Mouse (Mus musculus) kidney, adult 2 months (tissue): Measurements from ENCODE around the gene Asic1. TPM values are rescaled to one million over a fixed set of nuclear protein-coding genes. Genes with fewer than 3 reads are reported as not detected.

ENCODE experiments used
- DNase-seq: peaks from one replicate; pipeline ENCODE4 v3.0.0; 2021
- H3K27ac ChIP-seq: fragments of 200-500 bp; 2 replicates; pipeline ENCODE4 v1.5.1; 2012; ENCODE audit warnings: low read depth, low read length, control low read depth, inconsistent platforms; ENCODE audit not compliant: insufficient read depth
- H3K27me3 ChIP-seq: fragments of 200-500 bp; replicated peaks from 2 replicates; pipeline ENCODE4 v1.6.1; 2012; ENCODE audit warnings: mild to moderate bottlenecking, moderate library complexity, low read length, inconsistent platforms; ENCODE audit not compliant: control insufficient read depth, insufficient read depth
- H3K36me3 ChIP-seq: fragments of 200-500 bp; 2 replicates; pipeline ENCODE4 v1.6.1; 2012; ENCODE audit warnings: mild to moderate bottlenecking, moderate library complexity, low read length, inconsistent platforms; ENCODE audit not compliant: control insufficient read depth, insufficient read depth
- H3K4me1 ChIP-seq: fragments of 200-500 bp; 2 replicates; pipeline ENCODE4 v1.6.1; 2011; ENCODE audit warnings: low read length; ENCODE audit not compliant: control insufficient read depth, insufficient read depth
- H3K4me3 ChIP-seq: fragments of 200-500 bp; 2 replicates; pipeline ENCODE4 v1.5.1; 2011; ENCODE audit warnings: mild to moderate bottlenecking, low read depth, low read length, control low read depth; ENCODE audit not compliant: insufficient read depth
- CTCF ChIP-seq: fragments of 200-500 bp; conservative IDR thresholded peaks from 2 replicates; pipeline ENCODE4 v1.5.1; 2011; ENCODE audit warnings: low read depth, mild to moderate bottlenecking, control low read depth, low read length, moderate library complexity, mixed read lengths; ENCODE audit not compliant: insufficient read depth, insufficient read length
- POLR2A ChIP-seq: fragments of 200-500 bp; IDR thresholded peaks from one replicate; pipeline ENCODE4 v1.6.1; 2011; ENCODE audit warnings: low read depth, low read length, control low read depth
- WGBS: fragments of 180-500 bp; shearing (Covaris S2); methylation state at CpG from one replicate; pipeline ENCODE4 v1.1.7; 2018; 5-methylcytosine and 5-hydroxymethylcytosine counted together
- polyA plus RNA-seq: library from polyadenylated mRNA; depleted of rRNA; stranded (reverse); fragments of >200 nt; gene quantifications from 2 replicates; pipeline ENCODE4 v1.2.3, GENCODE M21; 2012

The Asic1 gene
- polyA plus RNA-seq, 1 experiment, result 0.34 TPM

DNA sequence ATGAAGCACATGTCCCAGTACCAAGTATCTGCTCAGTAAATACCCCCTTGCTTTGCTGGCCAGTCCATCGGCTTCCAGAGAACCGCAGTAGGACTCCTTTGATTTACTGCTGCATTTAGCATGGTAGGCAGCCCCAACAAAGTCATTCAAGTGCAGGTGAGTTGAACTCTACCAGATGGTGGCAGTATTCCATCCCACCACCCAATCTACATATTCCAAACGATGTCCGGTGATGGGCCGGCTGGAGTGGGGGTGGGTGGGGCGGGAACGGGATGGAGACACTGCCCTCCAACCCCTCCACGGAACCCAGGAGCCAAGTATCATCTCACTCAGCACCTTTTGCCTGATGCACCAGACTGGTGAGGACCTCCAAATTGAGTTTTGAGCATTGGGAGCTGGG, 16.9 kb upstream of the Asic1 start:
- peak; percentile 17 for DNase-seq
- Histone ChIP-seq H3K4me3 (no peak overlapping the region), H3K36me3 (no peaks in the 10 kb centered on the region), H3K27me3 (no peaks in the 10 kb centered on the region), H3K27ac (no peak overlapping the region), H3K4me1 (no peaks in the 10 kb centered on the region)
- WGBS, result 14% methylated on average over 8 of the region's 8 CpGs
- TF ChIP-seq POLR2A, result no peak
- no peak for TF ChIP-seq CTCF

DNA sequence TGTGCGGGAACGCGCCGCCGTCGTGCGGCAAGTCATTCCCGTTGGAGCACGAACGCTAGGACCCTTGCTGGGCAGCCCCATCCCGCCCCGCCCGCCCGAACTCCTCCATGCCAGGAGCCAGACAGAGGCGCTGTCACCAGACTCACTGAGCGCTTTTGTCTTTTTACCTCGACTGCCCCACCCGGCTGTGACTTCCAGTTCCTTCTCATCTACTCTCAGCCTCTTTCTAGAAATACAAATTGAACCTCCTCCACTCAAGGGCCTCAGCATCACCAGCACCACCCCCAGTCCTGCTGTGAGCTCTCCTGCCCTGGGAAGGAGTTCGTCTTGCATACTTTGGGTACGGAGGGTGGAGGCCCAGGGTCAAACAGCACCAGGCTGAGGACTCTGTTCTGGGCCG, 16.3 kb upstream of the Asic1 start:
- TF ChIP-seq POLR2A (no peak), CTCF (no peak)
- no peak overlapping the region for H3K4me3 ChIP-seq
- 23% methylated on average over 21 of the region's 21 CpGs for WGBS
- H3K4me1 ChIP-seq, result no peaks in the 10 kb centered on the region
- DNase-seq, result no peak
- H3K27me3 ChIP-seq, result no peaks in the 10 kb centered on the region
- no peak overlapping the region for H3K27ac ChIP-seq
- H3K36me3 ChIP-seq, result no peaks in the 10 kb centered on the region

DNA sequence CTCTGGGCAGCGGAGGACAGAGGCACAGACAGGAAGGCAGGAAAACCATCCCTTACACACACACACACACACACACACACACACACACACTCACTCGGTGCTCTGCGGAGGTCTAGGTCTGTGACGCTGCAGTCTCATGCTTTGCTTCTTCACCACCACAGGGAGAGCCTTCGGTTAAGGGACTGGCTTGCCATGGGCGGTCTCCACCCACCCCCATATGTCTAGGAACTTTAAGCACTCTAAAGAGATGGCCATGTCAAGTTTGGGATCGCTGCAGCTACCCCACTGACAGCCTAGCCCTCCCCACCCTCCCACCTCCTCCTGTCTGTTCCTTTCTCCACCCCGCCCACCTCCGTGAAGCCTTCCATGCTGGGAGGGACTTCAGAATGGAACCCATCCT, 14.2 kb upstream of the Asic1 start:
- H3K27me3 ChIP-seq, result no peaks in the 10 kb centered on the region
- no peaks in the 10 kb centered on the region for H3K36me3 ChIP-seq
- no peaks in the 10 kb centered on the region for H3K4me1 ChIP-seq
- no peak for DNase-seq
- WGBS, result 62% methylated on average over 9 of the region's 9 CpGs
- TF ChIP-seq CTCF, result no peak
- no peak overlapping the region for H3K4me3 ChIP-seq
- no peak overlapping the region for H3K27ac ChIP-seq

DNA sequence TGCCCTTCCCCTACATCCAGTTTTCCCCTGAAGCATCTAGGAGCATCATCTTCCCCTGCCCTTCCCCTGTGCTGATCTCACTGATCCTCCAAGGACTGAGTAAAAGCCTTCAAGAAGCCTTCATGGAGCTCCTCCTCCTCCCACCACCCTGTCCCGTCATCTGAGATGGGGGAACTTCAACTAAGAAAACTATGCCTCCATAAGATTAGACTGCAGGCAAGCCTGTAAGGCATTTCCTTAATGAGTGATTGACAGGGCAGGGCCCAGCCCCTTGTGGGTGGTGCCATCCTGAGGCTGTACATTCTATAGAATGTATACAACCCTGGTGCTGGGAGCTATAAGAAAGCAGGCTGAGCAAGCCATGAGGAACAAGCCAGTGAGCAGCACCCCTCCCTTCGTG, 11.7 kb upstream of the Asic1 start:
- WGBS, result 75% methylated on average over 2 of the region's 2 CpGs
- Histone ChIP-seq H3K27ac (no peak overlapping the region), H3K36me3 (no peaks in the 10 kb centered on the region), H3K4me3 (no peak overlapping the region), H3K4me1 (no peaks in the 10 kb centered on the region), H3K27me3 (no peaks in the 10 kb centered on the region)
- DNase-seq, result no peak
- TF ChIP-seq CTCF (no peak), POLR2A (no peak)

DNA sequence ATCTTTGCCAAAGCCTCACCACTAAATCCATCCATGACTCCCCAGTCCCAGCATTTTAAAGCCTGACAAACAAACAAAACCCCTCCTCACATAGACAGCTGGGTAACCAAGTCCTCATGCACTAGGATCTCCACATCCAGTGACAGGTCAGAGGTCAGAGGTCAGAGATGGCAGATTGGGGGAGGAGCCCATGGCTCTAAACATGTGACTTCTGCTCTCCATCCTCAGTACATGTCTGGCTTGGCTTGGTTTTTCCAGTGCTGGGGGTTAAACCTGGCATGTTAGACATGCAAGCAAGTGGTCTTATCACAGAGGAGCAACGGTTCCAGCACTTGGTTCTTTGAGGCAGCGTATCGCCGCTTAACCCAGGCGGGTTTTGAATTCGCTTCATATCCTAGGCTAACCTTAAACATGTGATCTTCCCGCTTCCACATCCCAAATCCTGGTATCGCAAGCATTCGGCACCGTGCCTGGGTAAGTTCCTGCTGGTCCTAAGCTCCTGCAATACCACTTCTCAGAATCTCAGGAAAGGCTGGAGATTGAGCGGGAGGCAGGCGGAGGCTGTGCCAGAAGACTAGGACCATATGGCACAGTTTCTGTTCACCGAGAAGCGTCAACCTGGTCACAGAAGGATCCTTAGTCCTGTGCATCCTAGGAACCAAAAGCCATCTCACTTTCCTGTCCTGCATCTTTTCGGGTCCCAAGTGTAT, 8.9 kb upstream of the Asic1 start:
- TF ChIP-seq CTCF, result no peak
- TF ChIP-seq POLR2A, result no peak
- Histone ChIP-seq H3K27me3 (0 out of 2 replicates have a peak, but pooled peaks cover 3% of the 10 kb centered on the region), H3K36me3 (no peaks in the 10 kb centered on the region), H3K27ac (no peak overlapping the region), H3K4me1 (no peaks in the 10 kb centered on the region), H3K4me3 (no peak overlapping the region)
- WGBS, result 95% methylated on average over 15 of the region's 15 CpGs
- no peak for DNase-seq

DNA sequence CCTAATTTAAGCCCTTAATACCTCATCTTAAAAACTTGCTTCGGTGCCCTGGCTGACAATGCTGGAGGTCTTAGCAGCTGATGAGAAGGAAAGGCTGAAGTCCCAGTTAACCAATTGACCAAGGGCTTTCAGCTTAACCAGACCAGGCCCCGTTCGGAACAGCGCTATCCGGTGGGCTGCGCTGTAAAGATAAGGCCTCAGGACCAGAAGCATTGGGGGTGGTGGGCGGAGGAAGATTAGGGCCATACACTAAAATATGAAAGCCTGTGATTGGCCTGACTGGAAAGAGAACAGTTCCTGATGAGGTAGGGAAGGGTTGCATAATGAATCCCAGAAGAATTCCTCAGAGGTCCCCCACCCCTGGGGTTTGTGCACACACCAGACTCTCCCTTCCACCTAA, 7.8 kb upstream of the Asic1 start:
- Histone ChIP-seq H3K4me3 (no peak overlapping the region), H3K27ac (no peak overlapping the region), H3K4me1 (no peaks in the 10 kb centered on the region), H3K36me3 (no peaks in the 10 kb centered on the region), H3K27me3 (0 out of 2 replicates have a peak, but pooled peaks cover 3% of the 10 kb centered on the region)
- TF ChIP-seq POLR2A (no peak), CTCF (no peak)
- 82% methylated on average over 7 of the region's 7 CpGs for WGBS
- DNase-seq, result no peak

DNA sequence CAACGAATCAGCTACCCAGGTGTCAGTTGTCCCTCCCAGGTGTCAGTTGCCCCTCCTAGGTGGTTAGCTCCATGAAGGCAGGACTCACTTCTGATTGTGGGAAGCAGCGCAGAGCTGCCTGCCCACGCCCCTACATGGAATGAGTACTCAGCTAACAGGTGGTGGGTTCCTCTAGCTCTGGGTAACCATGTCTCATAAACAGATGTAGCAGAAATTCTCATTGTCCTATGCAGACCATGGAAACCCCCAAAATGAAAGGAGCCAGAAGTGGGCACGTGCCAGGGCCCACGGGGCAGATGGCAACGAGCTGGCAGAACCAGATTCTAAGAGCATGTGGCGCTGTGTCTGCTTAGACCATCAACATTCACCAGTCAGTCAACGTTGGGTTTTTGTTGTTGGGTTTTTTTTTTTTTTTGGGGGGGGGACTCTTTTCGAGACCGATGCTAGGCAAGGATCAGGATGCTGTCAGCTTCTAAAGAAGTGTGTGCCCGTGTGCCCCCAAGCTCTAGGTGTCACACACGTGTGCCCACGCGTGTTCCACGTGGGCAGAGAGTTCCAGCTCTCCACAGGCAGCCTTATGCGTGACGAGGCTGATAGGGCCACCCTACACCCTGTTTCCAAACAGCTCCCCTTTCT, 6.1 kb upstream of the Asic1 start:
- Histone ChIP-seq H3K4me1 (no peaks in the 10 kb centered on the region), H3K36me3 (no peaks in the 10 kb centered on the region), H3K27ac (no peak overlapping the region), H3K4me3 (no peak overlapping the region), H3K27me3 (0 out of 2 replicates have a peak, but pooled peaks cover 3% of the 10 kb centered on the region)
- TF ChIP-seq CTCF (no peak), POLR2A (no peak)
- 5% methylated on average over 17 of the region's 17 CpGs for WGBS
- DNase-seq, result no peak
